Mouse (Mus musculus) erythroblast, adult 5-6 weeks (primary cell): ENCODE data around the gene Rhox2f. TPM values are rescaled to one million over a fixed set of nuclear protein-coding genes. Genes with fewer than 3 reads are reported as not detected.
"Not testable (repeated sequence)": the region's sequence is repeated elsewhere in the genome, so short reads cannot be mapped to it uniquely, and the experiment has no call there.

Experiments used
- ATAC-seq: replicated peaks from 2 replicates; pipeline ENCODE4 v1.8.0; 2016; ENCODE audit warnings: moderate number of reproducible peaks, mild to moderate bottlenecking, moderate TSS enrichment, inconsistent platforms; ENCODE audit not compliant: poor library complexity, low FRiP score, severe bottlenecking
- total RNA-seq, 2 experiments: library from RNA; stranded (forward) in 1 of 2; stranded (reverse) in 1 of 2; fragments of 150-400 nt in 1 of 2; fragments of 200-764, 138-1000 nt in 1 of 2; gene quantifications; 2 replicates each; pipeline versions ENCODE4 v1.2.3 to v1.2.4; 2015 to 2017; ENCODE audit warnings: low replicate concordance in 2 of 2

Rhox2f gene
- total RNA-seq (2015; ENCODE audit: low replicate concordance) = not detected in 2 replicates
- total RNA-seq (2017; ENCODE audit: low replicate concordance) = not detected in 2 replicates

DNA sequence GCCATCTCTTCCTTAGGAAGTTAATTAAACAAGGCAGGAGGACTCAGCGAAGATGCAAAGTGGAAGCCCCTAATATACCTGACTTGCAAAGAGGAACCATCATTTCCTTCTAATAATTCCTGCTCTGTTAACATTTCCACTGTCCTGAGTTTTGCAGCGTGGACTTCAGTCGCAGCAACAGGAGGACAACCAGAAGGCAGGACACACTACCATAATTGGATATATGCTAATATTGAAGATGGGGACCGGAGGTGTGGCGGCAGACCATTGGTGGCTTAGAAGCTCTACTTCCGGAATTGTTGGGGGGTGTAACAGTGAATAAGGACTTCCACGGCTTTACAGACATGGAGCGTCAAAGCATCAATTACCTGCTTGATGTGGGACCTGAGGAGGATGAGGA is at the start of gene Rhox2f:
Gene Rhox2f (plus strand): TSS at position 301 of the 400 bp plus-strand sequence.
- not testable (repeated sequence) for ATAC-seq

DNA sequence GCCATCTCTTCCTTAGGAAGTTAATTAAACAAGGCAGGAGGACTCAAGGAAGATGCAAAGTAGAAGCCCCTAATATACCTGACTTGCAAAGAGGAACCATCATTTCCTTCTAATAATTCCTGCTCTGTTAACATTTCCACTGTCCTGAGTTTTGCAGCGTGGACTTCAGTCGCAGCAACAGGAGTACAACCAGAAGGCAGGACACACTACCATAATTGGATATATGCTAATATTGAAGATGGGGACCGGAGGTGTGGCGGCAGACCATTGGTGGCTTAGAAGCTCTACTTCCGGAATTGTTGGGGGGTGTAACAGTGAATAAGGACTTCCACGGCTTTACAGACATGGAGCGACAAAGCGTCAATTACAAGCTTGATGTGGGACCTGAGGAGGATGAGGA is 41.1 kb upstream of the Rhox2f start, which contains the start of gene Rhox2e:
Gene Rhox2e (plus strand): TSS at position 301 of the 400 bp plus-strand sequence.
- ATAC-seq = not testable (repeated sequence)

- ATAC-seq = not testable (repeated sequence)
Measured at GRCm38 (mm10) chrX:37541719-37542118, 29.5 kb upstream of the Rhox2f start, which contains the start of gene Rhox3e. Rhox3e (plus strand) TSS chrX:37542019.

- not testable (repeated sequence) for ATAC-seq
Measured at GRCm38 (mm10) chrX:37557112-37557511, 14.1 kb upstream of the Rhox2f start, which contains the start of gene Rhox4e. Rhox4e (plus strand) TSS chrX:37557412.

- not testable (repeated sequence) for ATAC-seq
Measured at GRCm38 (mm10) chrX:37572638-37573037, 1.4 kb downstream of the Rhox2f start.

- ATAC-seq = not testable (repeated sequence)
Measured at GRCm38 (mm10) chrX:37580692-37581091, 9.5 kb downstream of the Rhox2f start, which contains the start of gene Rhox3f. Rhox3f (plus strand) TSS chrX:37580992.

GRCm38 (mm10) chrX:37607604-37608003 is 36.4 kb downstream of the Rhox2f start, which contains the start of gene Rhox4f:
Rhox4f (minus strand) TSS chrX:37607704.
- ATAC-seq = not testable (repeated sequence)

Other genes with a start within 250 kb of the Rhox2f start
- gene Rhox3a2, start 191.4 kb upstream of the Rhox2f start, total RNA-seq (2015; ENCODE audit: low replicate concordance) = not detected in 2 replicates
- not detected in 2 replicates for gene Rhox3a2, start 191.4 kb upstream of the Rhox2f start, total RNA-seq (2017; ENCODE audit: low replicate concordance)
- not detected in 2 replicates for gene Rhox4a2, start 180.6 kb upstream of the Rhox2f start, total RNA-seq (2015; ENCODE audit: low replicate concordance)
- not detected in 2 replicates for gene Rhox4a2, start 180.6 kb upstream of the Rhox2f start, total RNA-seq (2017; ENCODE audit: low replicate concordance)
- not detected in 2 replicates for gene Rhox2b, start 159.3 kb upstream of the Rhox2f start, total RNA-seq (2015; ENCODE audit: low replicate concordance)
- not detected in 2 replicates for gene Rhox2b, start 159.3 kb upstream of the Rhox2f start, total RNA-seq (2017; ENCODE audit: low replicate concordance)
- not detected in 2 replicates for gene Rhox4b, start 138.9 kb upstream of the Rhox2f start, total RNA-seq (2015; ENCODE audit: low replicate concordance)
- gene Rhox4b, start 138.9 kb upstream of the Rhox2f start, total RNA-seq (2017; ENCODE audit: low replicate concordance) = not detected in 2 replicates
- not detected in 2 replicates for gene Rhox2c, start 117.7 kb upstream of the Rhox2f start, total RNA-seq (2015; ENCODE audit: low replicate concordance)
- not detected in 2 replicates for gene Rhox2c, start 117.7 kb upstream of the Rhox2f start, total RNA-seq (2017; ENCODE audit: low replicate concordance)
- not detected in 2 replicates for gene Rhox3c, start 112.8 kb upstream of the Rhox2f start, total RNA-seq (2015; ENCODE audit: low replicate concordance)
- gene Rhox3c, start 112.8 kb upstream of the Rhox2f start, total RNA-seq (2017; ENCODE audit: low replicate concordance) = not detected in 2 replicates
- gene Rhox4c, start 91.1 kb upstream of the Rhox2f start, total RNA-seq (2015; ENCODE audit: low replicate concordance) = not detected in 2 replicates
- gene Rhox4c, start 91.1 kb upstream of the Rhox2f start, total RNA-seq (2017; ENCODE audit: low replicate concordance) = not detected in 2 replicates
- gene Rhox2d, start 78.0 kb upstream of the Rhox2f start, total RNA-seq (2015; ENCODE audit: low replicate concordance) = not detected in 2 replicates
- not detected in 2 replicates for gene Rhox2d, start 78.0 kb upstream of the Rhox2f start, total RNA-seq (2017; ENCODE audit: low replicate concordance)
- gene Rhox4d, start 57.0 kb upstream of the Rhox2f start, total RNA-seq (2015; ENCODE audit: low replicate concordance) = not detected in 2 replicates
- gene Rhox4d, start 57.0 kb upstream of the Rhox2f start, total RNA-seq (2017; ENCODE audit: low replicate concordance) = not detected in 2 replicates
- gene Rhox2e, start 41.0 kb upstream of the Rhox2f start, total RNA-seq (2015; ENCODE audit: low replicate concordance) = not detected in 2 replicates
- gene Rhox2e, start 41.0 kb upstream of the Rhox2f start, total RNA-seq (2017; ENCODE audit: low replicate concordance) = not detected in 2 replicates
- gene Rhox3e, start 29.4 kb upstream of the Rhox2f start, total RNA-seq (2015; ENCODE audit: low replicate concordance) = not detected in 2 replicates
- gene Rhox3e, start 29.4 kb upstream of the Rhox2f start, total RNA-seq (2017; ENCODE audit: low replicate concordance) = not detected in 2 replicates
- not detected in 2 replicates for gene Rhox4e, start 14.0 kb upstream of the Rhox2f start, total RNA-seq (2015; ENCODE audit: low replicate concordance)
- not detected in 2 replicates for gene Rhox4e, start 14.0 kb upstream of the Rhox2f start, total RNA-seq (2017; ENCODE audit: low replicate concordance)
- not detected in 2 replicates for gene Rhox3f, start 9.6 kb downstream of the Rhox2f start, total RNA-seq (2015; ENCODE audit: low replicate concordance)
- gene Rhox3f, start 9.6 kb downstream of the Rhox2f start, total RNA-seq (2017; ENCODE audit: low replicate concordance) = not detected in 2 replicates
- gene Rhox4f, start 36.3 kb downstream of the Rhox2f start, total RNA-seq (2015; ENCODE audit: low replicate concordance) = not detected in 2 replicates
- not detected in 2 replicates for gene Rhox4f, start 36.3 kb downstream of the Rhox2f start, total RNA-seq (2017; ENCODE audit: low replicate concordance)
- gene Rhox3g, start 57.2 kb downstream of the Rhox2f start, total RNA-seq (2015; ENCODE audit: low replicate concordance) = not detected in 2 replicates
- gene Rhox3g, start 57.2 kb downstream of the Rhox2f start, total RNA-seq (2017; ENCODE audit: low replicate concordance) = not detected in 2 replicates
- not detected in 2 replicates for gene Rhox2g, start 72.1 kb downstream of the Rhox2f start, total RNA-seq (2015; ENCODE audit: low replicate concordance)
- gene Rhox2g, start 72.1 kb downstream of the Rhox2f start, total RNA-seq (2017; ENCODE audit: low replicate concordance) = not detected in 2 replicates
- not detected in 2 replicates for gene Rhox4g, start 79.9 kb downstream of the Rhox2f start, total RNA-seq (2015; ENCODE audit: low replicate concordance)
- gene Rhox4g, start 79.9 kb downstream of the Rhox2f start, total RNA-seq (2017; ENCODE audit: low replicate concordance) = not detected in 2 replicates
- gene Rhox3h, start 97.4 kb downstream of the Rhox2f start, total RNA-seq (2015; ENCODE audit: low replicate concordance) = not detected in 2 replicates
- gene Rhox3h, start 97.4 kb downstream of the Rhox2f start, total RNA-seq (2017; ENCODE audit: low replicate concordance) = not detected in 2 replicates
- gene Rhox2h, start 101.9 kb downstream of the Rhox2f start, total RNA-seq (2015; ENCODE audit: low replicate concordance) = not detected in 2 replicates
- gene Rhox2h, start 101.9 kb downstream of the Rhox2f start, total RNA-seq (2017; ENCODE audit: low replicate concordance) = not detected in 2 replicates
- gene Rhox5, start 233.4 kb downstream of the Rhox2f start, total RNA-seq (2015; ENCODE audit: low replicate concordance) = not detected in 2 replicates
- gene Rhox5, start 233.4 kb downstream of the Rhox2f start, total RNA-seq (2017; ENCODE audit: low replicate concordance) = not detected in 2 replicates